Mouse (Mus musculus) hindbrain, embryonic 15.5 days (tissue): Measurements from ENCODE around the gene Rims1. TPM values are rescaled to one million over a fixed set of nuclear protein-coding genes. Genes with fewer than 3 reads are reported as not detected.
A peak's percentile ranks its signal among the peaks of the same experiment; 100 is the strongest.

ENCODE experiments used
- ATAC-seq: fragments of 200-750 bp; cut with Nextera tagmentation; 2 replicates; pipeline ENCODE4 v1.8.0; 2017; ENCODE audit warnings: low read depth, moderate number of reproducible peaks, moderate TSS enrichment; ENCODE audit not compliant: low FRiP score
- H3K27ac ChIP-seq: fragments of 300-500 bp; sonication (generic); replicated peaks from 2 replicates; pipeline ENCODE4 v1.5.1; 2015; ENCODE audit warnings: mild to moderate bottlenecking, inconsistent platforms
- H3K27me3 ChIP-seq: fragments of 300-500 bp; sonication (generic); 2 replicates; pipeline ENCODE4 v1.6.1; 2015; ENCODE audit warnings: control low read depth, inconsistent platforms
- H3K36me3 ChIP-seq: fragments of 300-500 bp; sonication (generic); 2 replicates; pipeline ENCODE4 v1.6.1; 2015; ENCODE audit warnings: control low read depth, inconsistent platforms
- H3K4me1 ChIP-seq: fragments of 300-500 bp; sonication (generic); replicated peaks from 2 replicates; pipeline ENCODE4 v1.6.1; 2015; ENCODE audit warnings: control low read depth, inconsistent platforms
- H3K4me2 ChIP-seq: fragments of 300-500 bp; sonication (generic); 2 replicates; pipeline ENCODE4 v1.6.1; 2015; ENCODE audit warnings: moderate library complexity, mild to moderate bottlenecking, inconsistent platforms
- H3K4me3 ChIP-seq: fragments of 300-500 bp; sonication (generic); 2 replicates; pipeline ENCODE4 v1.5.1; 2015; ENCODE audit warnings: mild to moderate bottlenecking, inconsistent platforms
- H3K9ac ChIP-seq: fragments of 300-500 bp; sonication (generic); 2 replicates; pipeline ENCODE4 v1.6.1; 2015; ENCODE audit warnings: inconsistent platforms
- H3K9me3 ChIP-seq: fragments of 300-500 bp; sonication (generic); 2 replicates; pipeline ENCODE4 v1.6.1; 2016; ENCODE audit warnings: control low read depth, inconsistent platforms
- WGBS: fragments of 180-500 bp; shearing (Covaris S2); methylation state at CpG from one replicate; pipeline ENCODE4 v1.1.7; 2015; 5-methylcytosine and 5-hydroxymethylcytosine counted together
- polyA plus RNA-seq: library from polyadenylated mRNA; unstranded; fragments of >200 nt; fragmentation: Nextera tagmentation; extraction: Ambion mirVana; gene quantifications from 2 replicates; pipeline ENCODE4 v1.2.1, GENCODE M21; 2015

Gene Rims1
- polyA plus RNA-seq, 1 experiment from 2014 or later, result 21.5 TPM

GRCm38 (mm10) chr1:22467033-22467432 is 338.8 kb downstream of the Rims1 start:
- Histone ChIP-seq H3K9me3 (no peaks in the 10 kb centered on the region), H3K9ac (no peak overlapping the region), H3K36me3 (no peaks in the 10 kb centered on the region), H3K4me2 (no peak overlapping the region), H3K4me1 (no peaks in the 10 kb centered on the region), H3K4me3 (no peak overlapping the region), H3K27me3 (no peaks in the 10 kb centered on the region), H3K27ac (no peak overlapping the region)
- 81% methylated on average over 3 of the region's 3 CpGs for WGBS
- ATAC-seq, result no peak

- 28% methylated on average over 2 of the region's 2 CpGs for WGBS
- H3K4me2 ChIP-seq, result no peak overlapping the region
- H3K27ac ChIP-seq, result no peak overlapping the region
- H3K9me3 ChIP-seq, result no peaks in the 10 kb centered on the region
- H3K9ac ChIP-seq, result no peak overlapping the region
- H3K27me3 ChIP-seq, result no peaks in the 10 kb centered on the region
- H3K4me3 ChIP-seq, result no peak overlapping the region
- no peak for ATAC-seq
- no peaks in the 10 kb centered on the region for H3K36me3 ChIP-seq
- H3K4me1 ChIP-seq, result no peaks in the 10 kb centered on the region
Observed at GRCm38 (mm10) chr1:22466597-22466996, 339.2 kb downstream of the Rims1 start.

DNA sequence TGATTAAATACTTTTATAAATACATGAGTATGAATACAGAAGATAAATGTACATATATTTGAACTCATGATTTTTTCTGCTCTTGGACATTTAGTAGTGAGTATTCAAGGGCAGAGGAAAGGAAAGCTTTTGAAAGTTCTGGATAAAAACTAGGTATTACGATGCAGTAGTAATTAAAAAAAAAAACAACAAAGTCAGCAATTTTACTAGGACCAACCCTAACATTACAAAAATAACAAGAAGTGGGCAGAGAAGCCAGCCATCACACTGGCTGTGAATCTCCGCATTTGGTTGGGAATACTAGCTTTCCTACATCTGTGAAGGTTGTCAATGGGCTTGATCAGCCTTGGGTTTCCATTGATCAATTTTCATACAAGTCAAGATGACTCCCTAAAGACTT is 381.8 kb downstream of the Rims1 start:
- no peak for ATAC-seq
- H3K9ac ChIP-seq, result no peak overlapping the region
- WGBS, result 94% methylated on average over 2 of the region's 2 CpGs

DNA sequence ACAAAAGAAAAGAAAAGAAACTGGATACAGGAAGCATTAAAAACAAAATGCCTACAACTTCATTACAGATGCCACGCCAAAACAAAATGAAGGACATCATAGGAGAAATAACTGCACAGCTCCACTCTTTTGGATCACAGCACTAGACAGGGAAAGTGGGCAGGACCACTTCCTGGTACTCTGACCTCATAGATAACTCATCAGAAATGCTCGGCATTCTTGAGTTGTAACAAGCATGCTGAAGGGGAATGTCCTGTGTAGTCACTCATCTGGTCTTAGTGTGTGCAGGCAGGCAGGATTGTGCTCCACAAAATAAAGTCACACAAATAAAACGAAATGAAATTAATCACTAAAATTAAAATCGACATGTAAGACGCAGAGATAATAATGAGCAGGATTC is 383.7 kb downstream of the Rims1 start:
- H3K27me3 ChIP-seq, result no peaks in the 10 kb centered on the region
- H3K9ac ChIP-seq, result no peak overlapping the region
- ATAC-seq, result no peak
- no peaks in the 10 kb centered on the region for H3K9me3 ChIP-seq
- no peak overlapping the region for H3K4me3 ChIP-seq
- 82% methylated on average over 5 of the region's 5 CpGs for WGBS
- peaks cover 7% of the 10 kb centered on the region; the same call in 1 of the 2 replicates for H3K36me3 ChIP-seq
- H3K4me1 ChIP-seq, result no peaks in the 10 kb centered on the region
- H3K27ac ChIP-seq, result no peak overlapping the region
- no peak overlapping the region for H3K4me2 ChIP-seq

More for the DNA sequence above, 381.8 kb downstream of the Rims1 start:
- Histone ChIP-seq H3K9me3 (no peaks in the 10 kb centered on the region), H3K4me2 (no peak overlapping the region), H3K27me3 (no peaks in the 10 kb centered on the region), H3K36me3 (peaks cover 11% of the 10 kb centered on the region; the same call in 1 of the 2 replicates), H3K4me3 (no peak overlapping the region), H3K27ac (no peak overlapping the region), H3K4me1 (no peaks in the 10 kb centered on the region)

- H3K27ac ChIP-seq, result no peak overlapping the region
- WGBS, result 80% methylated on average over 7 of the region's 7 CpGs
- H3K9me3 ChIP-seq, result no peaks in the 10 kb centered on the region
- no peaks in the 10 kb centered on the region for H3K4me1 ChIP-seq
- H3K27me3 ChIP-seq, result no peaks in the 10 kb centered on the region
- no peaks in the 10 kb centered on the region for H3K36me3 ChIP-seq
- ATAC-seq, result no peak
- H3K9ac ChIP-seq, result no peak overlapping the region
- no peak overlapping the region for H3K4me3 ChIP-seq
- H3K4me2 ChIP-seq, result no peak overlapping the region
Observed at GRCm38 (mm10) chr1:22410173-22410572, 395.6 kb downstream of the Rims1 start.

GRCm38 (mm10) chr1:22386361-22386760 is 419.4 kb downstream of the Rims1 start:
- H3K4me2 ChIP-seq, result no peak overlapping the region
- H3K4me1 ChIP-seq, result no peaks in the 10 kb centered on the region
- H3K27ac ChIP-seq, result no peak overlapping the region
- ATAC-seq, result no peak
- WGBS, result 78% methylated on average over 3 of the region's 3 CpGs
- no peak overlapping the region for H3K4me3 ChIP-seq
- H3K36me3 ChIP-seq, result no peaks in the 10 kb centered on the region
- no peaks in the 10 kb centered on the region for H3K9me3 ChIP-seq
- H3K27me3 ChIP-seq, result no peaks in the 10 kb centered on the region
- no peak overlapping the region for H3K9ac ChIP-seq

- Histone ChIP-seq H3K4me1 (no peaks in the 10 kb centered on the region), H3K4me3 (no peak overlapping the region), H3K4me2 (no peak overlapping the region), H3K9ac (no peak overlapping the region), H3K27ac (no peak overlapping the region), H3K9me3 (no peaks in the 10 kb centered on the region), H3K27me3 (no peaks in the 10 kb centered on the region), H3K36me3 (0 out of 2 replicates have a peak, but pooled peaks cover 4% of the 10 kb centered on the region)
- WGBS, result 69% methylated on average over 5 of the region's 5 CpGs
- ATAC-seq, result no peak
Observed at GRCm38 (mm10) chr1:22377652-22378051, 428.1 kb downstream of the Rims1 start.

GRCm38 (mm10) chr1:22377062-22377461 is 428.7 kb downstream of the Rims1 start:
- ATAC-seq, result no peak
- Histone ChIP-seq H3K36me3 (0 out of 2 replicates have a peak, but pooled peaks cover 4% of the 10 kb centered on the region), H3K27ac (no peak overlapping the region), H3K27me3 (no peaks in the 10 kb centered on the region), H3K4me3 (no peak overlapping the region), H3K9me3 (no peaks in the 10 kb centered on the region), H3K4me2 (no peak overlapping the region), H3K9ac (no peak overlapping the region), H3K4me1 (no peaks in the 10 kb centered on the region)
- 36% methylated on average over 6 of the region's 6 CpGs for WGBS

- WGBS, result 84% methylated on average over 2 of the region's 2 CpGs
- Histone ChIP-seq H3K4me2 (no peak overlapping the region), H3K36me3 (0 out of 2 replicates have a peak, but pooled peaks cover 2% of the 10 kb centered on the region), H3K27ac (no peak overlapping the region), H3K4me1 (no peaks in the 10 kb centered on the region), H3K4me3 (no peak overlapping the region), H3K27me3 (no peaks in the 10 kb centered on the region), H3K9ac (no peak overlapping the region), H3K9me3 (no peaks in the 10 kb centered on the region)
- ATAC-seq, result no peak
Observed at GRCm38 (mm10) chr1:22356209-22356608, 449.6 kb downstream of the Rims1 start.

GRCm38 (mm10) chr1:22353687-22354086 is 452.1 kb downstream of the Rims1 start:
- H3K4me2 ChIP-seq, result no peak overlapping the region
- no peak overlapping the region for H3K27ac ChIP-seq
- H3K4me1 ChIP-seq, result no peaks in the 10 kb centered on the region
- H3K9ac ChIP-seq, result no peak overlapping the region
- no peak for ATAC-seq
- H3K9me3 ChIP-seq, result no peaks in the 10 kb centered on the region
- peaks cover 4% of the 10 kb centered on the region; the same call in 1 of the 2 replicates for H3K36me3 ChIP-seq
- no peak overlapping the region for H3K4me3 ChIP-seq
- H3K27me3 ChIP-seq, result no peaks in the 10 kb centered on the region
- WGBS, result 77% methylated on average over 4 of the region's 4 CpGs

DNA sequence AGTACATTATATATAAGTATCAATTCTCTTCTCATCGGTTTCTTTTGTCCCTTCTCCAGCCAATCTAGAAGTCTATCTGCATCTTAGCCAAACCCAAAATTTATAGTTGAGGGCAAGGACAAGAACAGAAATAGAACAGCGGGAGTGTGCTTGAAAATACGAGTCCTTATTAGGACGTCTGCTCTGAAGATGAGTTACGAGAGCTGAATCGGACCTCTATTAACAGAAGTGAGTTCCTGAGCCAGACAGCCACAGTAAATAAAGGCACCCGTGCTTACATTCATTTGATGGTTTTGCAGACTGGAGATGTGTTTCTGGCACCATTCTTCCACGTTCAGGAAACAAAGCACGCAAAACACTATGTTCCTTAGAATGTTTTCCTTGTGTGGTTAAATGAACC is 466.9 kb downstream of the Rims1 start:
- H3K4me2 ChIP-seq, result no peak overlapping the region
- 75% methylated on average over 9 of the region's 9 CpGs for WGBS
- no peak overlapping the region for H3K4me3 ChIP-seq
- H3K4me1 ChIP-seq, result no peaks in the 10 kb centered on the region
- no peaks in the 10 kb centered on the region for H3K9me3 ChIP-seq
- H3K27me3 ChIP-seq, result no peaks in the 10 kb centered on the region
- no peak overlapping the region for H3K9ac ChIP-seq
- no peaks in the 10 kb centered on the region for H3K36me3 ChIP-seq
- ATAC-seq, result no peak
- no peak overlapping the region for H3K27ac ChIP-seq

GRCm38 (mm10) chr1:22320941-22321676 is 484.7 kb downstream of the Rims1 start:
- no peaks in the 10 kb centered on the region for H3K9me3 ChIP-seq
- H3K27me3 ChIP-seq, result no peaks in the 10 kb centered on the region
- H3K36me3 ChIP-seq, result no peaks in the 10 kb centered on the region
- H3K4me3 ChIP-seq, result no peak overlapping the region
- ATAC-seq, result peak; percentile 34; the same call in 1 of the 2 replicates
- no peak overlapping the region for H3K27ac ChIP-seq
- no peak overlapping the region for H3K9ac ChIP-seq
- 56% methylated on average over 6 of the region's 6 CpGs for WGBS
- no peak overlapping the region for H3K4me2 ChIP-seq
- H3K4me1 ChIP-seq, result no peaks in the 10 kb centered on the region

DNA sequence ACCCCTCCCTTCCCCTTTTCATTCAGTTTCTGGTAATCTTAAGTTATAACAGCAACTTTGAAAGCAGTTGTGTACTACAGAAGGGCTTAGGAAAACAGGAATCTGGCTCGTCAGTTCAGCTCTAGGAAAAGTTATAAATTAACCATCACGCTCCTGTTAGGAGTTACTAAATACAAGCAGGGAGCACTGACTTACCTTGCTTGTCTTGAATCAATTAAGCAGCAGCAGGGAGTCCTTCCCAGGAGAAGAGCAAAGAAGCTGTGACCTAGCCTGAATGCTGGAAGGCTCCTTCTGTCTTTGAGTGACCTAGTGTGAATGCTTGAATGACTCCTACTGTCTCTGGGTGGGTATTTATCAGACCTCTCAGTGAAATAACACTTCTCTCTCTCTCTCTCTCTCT is 490.3 kb downstream of the Rims1 start:
- no peak overlapping the region for H3K4me3 ChIP-seq
- no peaks in the 10 kb centered on the region for H3K27me3 ChIP-seq
- peak; percentile 36; the same call in 1 of the 2 replicates for ATAC-seq
- H3K27ac ChIP-seq, result no peak overlapping the region
- 15% methylated on average over 2 of the region's 2 CpGs for WGBS
- no peaks in the 10 kb centered on the region for H3K9me3 ChIP-seq
- H3K4me1 ChIP-seq, result peaks cover 3% of the 10 kb centered on the region; the same call in 1 of the 2 replicates
- no peak overlapping the region for H3K9ac ChIP-seq
- no peaks in the 10 kb centered on the region for H3K36me3 ChIP-seq
- H3K4me2 ChIP-seq, result no peak overlapping the region
